Mouse (Mus musculus) 3134 (cell line): ENCODE measurements at regions not wholly inside any gene's neighbourhood (a gene's known extent, or its start where the extent isn't known, plus 50 kb on each side); places are given as distances from the start of the nearest gene placed in this dataset.

Source experiments
- DNase-seq: peaks from one replicate; pipeline ENCODE4 v3.0.0-alpha.2; 2011; ENCODE audit warnings: low spot score; ENCODE audit not compliant: insufficient read length; ENCODE audit errors: extremely low read depth

DNA sequence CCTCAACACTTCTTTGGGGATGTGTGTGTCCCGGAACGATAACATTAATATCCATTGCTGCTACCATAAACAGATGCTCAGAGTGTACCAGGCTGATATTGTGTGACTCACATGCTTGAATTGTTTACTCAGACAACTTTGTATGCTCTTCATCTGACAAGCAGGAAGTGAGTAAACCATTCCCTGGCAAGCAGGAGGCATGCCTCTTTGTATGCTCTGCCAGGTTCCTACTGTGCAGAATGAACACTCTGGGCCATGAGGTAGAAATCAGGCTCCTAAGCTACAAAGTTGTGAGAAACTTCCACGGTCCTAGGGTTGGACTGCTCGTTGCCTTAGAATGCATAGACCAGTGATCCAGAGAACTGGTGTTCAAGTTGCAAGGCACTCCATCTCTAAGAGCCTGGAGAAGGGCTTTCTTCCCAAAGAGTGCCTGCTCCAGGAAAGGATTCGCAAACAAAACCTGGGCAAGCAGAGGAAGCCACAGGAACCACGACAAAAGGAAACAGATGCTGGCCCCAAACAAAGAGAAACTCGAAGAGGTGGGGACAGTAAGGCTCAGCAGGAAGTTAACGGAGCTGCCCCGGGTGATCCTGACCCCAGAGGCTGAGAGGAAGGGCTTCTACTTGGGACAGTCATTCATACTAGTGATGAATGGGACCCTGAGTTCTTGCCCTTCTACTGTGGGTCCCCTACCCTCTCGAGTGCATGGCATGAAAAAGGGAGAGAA lies 53.2 kb upstream of the Slc22a23 start:
- DNase-seq = peak; percentile 58

DNA sequence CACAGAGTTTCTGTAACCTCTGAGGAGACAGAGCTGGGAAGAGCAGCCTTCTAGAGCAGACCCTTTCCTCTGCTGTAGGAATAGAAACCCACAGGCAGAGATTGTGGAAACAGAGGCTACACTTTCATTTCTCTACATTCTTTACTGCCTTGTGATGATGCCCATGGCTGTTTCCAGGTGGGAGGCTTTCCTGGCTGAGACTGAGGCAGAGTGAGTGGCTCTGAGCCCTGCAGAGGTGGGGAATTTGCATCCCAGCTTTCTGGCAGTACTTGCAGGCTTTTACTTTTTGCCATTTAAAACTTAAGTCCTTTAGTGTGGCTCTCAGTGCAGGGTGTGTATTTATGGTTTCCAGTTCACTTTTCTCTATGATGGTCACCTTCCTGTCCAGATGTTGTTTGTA lies 50.5 kb upstream of the Slc22a23 start:
- DNase-seq = no peak

DNA sequence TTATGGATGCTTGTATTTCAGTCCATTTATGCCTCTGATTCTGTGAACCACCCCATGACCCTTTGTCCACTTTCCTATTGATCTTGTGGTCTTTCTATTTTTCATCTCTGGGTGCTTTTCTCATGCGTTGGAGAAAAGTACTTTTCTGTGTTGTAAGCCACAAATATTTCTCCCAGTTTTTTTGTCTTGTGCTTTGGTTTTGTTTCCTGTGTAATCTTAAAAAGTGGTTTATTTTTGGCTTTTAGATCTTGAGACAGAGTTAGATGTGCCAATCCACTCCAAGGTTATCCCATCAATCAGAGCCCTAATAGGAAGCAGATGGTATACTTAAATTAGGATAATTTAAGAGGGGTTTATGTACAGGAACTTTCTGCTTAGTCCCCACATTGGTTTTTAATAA lies 50.0 kb upstream of the Slc22a23 start:
- peak; percentile 46 for DNase-seq
